Mouse (Mus musculus) inflammation-experienced regulatory T-cells, adult 6 months (primary cell): ENCODE data around the gene Agl. TPM values are rescaled to one million over a fixed set of nuclear protein-coding genes. Genes with fewer than 3 reads are reported as not detected.
A peak's percentile ranks its signal among the peaks of the same experiment; 100 is the strongest.

Experiments
- ATAC-seq: one replicate; pipeline ENCODE4 v1.8.0; 2017
- polyA plus RNA-seq, 3 experiments: library from polyadenylated mRNA; unstranded; fragments of 100-300 nt; shearing (Covaris generic); gene quantifications; one replicate each; pipeline ENCODE4 v1.2.1; 2017

The Agl gene
- polyA plus RNA-seq: 1 to 10 TPM; 1.8 to 3.1 (median 1.8) TPM

DNA sequence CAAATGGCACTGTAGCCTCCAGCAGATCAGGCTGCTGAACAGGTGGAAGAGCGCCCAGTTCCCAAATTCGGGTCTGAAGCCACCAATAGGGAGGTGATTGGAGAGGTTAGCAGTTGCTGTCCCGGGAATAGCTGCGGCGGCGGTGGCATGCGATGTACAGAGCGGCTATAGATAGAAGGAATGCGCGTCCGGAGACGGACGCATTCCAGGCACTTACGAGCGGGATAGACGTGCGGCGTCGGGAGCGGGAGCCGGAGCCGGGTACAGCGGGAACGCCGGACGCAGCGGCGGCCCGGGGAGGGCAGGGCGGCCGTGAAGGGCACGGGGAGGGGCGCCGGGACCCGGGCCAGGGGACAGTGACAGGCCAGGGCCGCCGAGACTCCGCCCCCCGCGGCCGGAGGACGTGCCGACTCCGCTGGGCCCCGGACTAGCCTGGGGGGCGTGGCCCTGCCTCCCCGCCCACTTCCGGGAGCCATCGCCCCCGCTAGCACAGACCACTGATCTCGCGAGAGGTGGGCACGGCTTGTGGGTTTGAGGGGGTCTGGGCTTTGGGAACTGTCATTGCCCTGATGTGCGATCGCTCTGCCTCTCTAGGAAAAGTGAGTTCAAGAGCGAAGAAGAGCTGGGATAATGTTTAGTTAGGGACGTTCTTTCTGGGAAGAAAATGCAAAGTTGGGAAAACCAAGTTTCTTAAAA, at the start of gene Agl:
TSS of gene Agl (minus strand) at position 356 of the 696 bp plus-strand sequence.
- ATAC-seq: peak; percentile 96

- ATAC-seq: no peak
Measured at GRCm38 (mm10) chr3:116857611-116858010, 49.6 kb upstream of the Agl start.

DNA sequence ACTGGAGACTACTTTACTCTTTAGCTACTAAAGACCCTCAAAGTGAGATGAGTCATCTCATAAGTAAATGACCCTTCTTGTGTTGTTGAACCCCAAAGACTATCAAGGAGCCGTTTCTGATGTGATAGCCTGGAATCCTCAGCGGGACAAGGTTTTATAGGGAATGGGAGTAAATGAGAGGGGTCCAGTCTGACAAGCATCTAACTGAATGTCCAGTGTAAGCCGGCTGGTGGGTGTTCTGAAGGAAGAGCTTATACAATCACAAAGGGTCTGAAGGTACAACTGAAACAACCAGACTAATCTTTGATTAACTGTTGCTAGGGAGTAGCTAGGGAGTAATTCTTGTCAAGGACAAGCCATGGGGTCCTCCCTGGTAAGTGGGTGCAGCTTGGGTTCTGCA, 44.5 kb upstream of the Agl start:
- no peak for ATAC-seq

DNA sequence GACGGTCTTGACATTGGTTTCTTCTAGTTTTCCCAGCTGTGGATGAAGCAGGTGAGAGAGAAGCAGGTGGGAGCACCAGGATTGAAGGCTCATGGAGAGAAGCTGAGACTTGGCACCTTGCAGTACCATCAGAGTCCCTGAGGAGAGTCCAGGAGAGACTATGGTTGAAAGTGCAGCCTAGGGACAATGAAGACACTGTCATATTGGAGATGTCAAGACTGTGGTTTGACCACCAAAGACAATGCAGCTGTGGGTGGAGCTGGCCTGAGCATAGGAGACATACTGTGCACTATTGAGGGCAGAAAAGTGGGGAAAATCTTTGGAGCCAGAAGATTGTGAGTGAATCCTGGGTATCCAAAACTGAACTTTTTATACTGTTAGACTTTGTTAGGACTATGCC, 42.4 kb upstream of the Agl start:
- no peak for ATAC-seq

DNA sequence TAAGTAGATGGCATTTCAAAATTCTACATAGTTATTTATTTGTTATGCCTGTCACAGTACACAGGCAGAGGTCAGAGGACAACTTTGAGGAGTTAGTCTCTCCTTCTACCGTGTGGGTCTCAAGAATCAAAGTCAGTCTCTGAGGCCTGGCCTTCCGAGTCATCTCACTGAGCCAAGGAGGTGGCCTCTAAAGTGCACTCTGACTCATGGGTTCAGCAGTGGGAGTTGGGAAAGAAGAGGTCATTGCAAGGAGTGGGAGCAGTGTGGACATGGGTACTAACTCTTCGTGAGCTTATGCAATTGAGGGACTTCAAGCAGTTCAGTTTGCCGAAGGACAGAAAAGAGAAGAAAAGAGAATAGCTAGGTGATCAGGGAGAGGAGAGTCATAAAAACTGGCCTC, 41.0 kb upstream of the Agl start:
- no peak for ATAC-seq

DNA sequence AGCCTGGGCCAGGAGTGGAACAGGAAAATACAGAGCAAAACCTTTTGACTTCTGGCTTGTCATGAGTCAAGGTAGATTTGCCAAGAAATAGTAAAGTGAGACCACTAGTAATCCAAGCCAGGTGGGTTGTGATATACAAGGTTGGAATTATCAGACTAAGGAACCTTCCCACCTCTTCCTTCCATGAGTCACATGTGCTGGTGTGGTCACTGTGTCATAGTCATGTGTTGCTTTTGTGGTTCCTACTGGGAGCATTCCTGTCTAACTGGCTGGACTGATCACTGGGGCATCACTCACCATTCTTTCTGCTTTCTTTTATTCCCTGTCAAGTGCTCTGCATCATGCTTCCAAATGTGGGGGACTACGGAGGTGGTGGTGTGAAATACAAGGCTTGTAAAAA, 40.1 kb upstream of the Agl start:
- ATAC-seq: no peak

DNA sequence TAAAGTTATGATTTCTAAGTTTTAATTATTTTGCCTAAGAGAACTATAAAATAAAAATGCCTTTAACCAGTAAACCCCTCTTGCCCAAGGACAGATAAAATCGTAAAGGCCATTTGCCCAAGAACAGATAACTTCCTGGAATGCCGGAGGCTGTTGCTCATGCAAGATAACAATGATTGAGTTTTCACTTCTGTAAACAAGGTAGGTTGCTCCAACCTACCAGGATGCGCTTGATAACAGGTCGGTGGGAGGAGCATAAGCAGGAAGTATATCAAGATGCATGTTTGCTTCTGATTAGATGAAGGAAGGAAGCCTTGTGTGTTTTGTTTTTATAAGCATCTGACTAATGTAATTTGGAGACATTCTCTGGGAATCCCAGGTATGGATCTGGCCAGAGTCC, 38.1 kb upstream of the Agl start:
- no peak for ATAC-seq

DNA sequence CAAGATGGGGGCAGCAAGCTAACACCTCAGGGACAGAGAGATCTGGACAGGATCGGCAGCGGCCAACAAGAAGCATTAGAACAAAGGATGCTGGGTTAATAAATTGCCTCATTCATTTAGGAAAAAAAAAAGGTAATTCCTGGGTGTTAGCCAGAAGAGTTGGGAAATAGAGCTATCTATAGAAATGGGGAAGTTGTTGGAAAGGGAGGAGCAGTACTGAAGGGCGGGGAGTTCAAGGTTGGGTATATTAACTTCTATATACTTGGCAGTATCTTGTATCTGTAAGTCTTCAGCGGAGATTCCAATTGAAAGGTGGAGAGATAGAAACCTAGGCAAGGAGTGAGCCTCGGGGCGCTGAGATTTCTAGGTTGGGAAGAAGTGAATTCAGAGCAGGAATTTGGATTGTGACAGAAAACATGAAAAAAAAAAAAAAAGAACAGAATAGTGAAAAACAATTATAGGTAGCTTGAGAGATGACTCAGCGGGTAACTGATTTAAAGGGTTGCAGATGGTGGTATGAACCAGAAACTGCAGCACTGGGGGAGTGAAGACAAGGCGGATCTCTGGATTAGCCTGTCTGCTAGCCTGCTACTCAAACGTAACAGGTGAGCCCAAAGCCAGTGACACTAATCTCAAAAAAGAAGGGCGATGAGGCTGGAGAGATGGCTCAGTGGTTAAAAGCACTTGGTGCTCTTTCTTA, 37.1 kb upstream of the Agl start:
- ATAC-seq: no peak

- no peak for ATAC-seq
Measured at GRCm38 (mm10) chr3:116841311-116841710, 33.3 kb upstream of the Agl start.

- ATAC-seq: no peak
Measured at GRCm38 (mm10) chr3:116836681-116837475, 28.9 kb upstream of the Agl start.

GRCm38 (mm10) chr3:116835770-116836680, 28.1 kb upstream of the Agl start:
- ATAC-seq: peak; percentile 96

DNA sequence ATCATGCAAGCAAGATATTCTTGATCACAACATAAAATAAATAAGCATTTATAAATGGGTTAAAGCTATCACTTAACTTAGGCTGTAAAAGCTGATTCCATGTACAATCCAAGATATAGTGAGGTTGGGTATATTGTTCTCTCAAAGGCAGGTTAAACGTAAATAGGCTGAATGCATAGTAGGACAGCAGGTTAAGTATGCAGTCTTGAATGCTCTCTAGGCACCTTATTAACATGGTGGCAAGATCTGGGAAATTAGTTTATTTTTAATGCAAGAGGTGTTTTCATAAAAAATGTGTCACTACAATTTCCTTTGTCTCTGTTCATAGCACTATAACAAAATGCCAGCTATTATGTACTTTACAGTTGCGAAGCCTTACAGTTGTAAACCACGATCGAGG, 27.4 kb upstream of the Agl start:
- ATAC-seq: no peak

- ATAC-seq: no peak
Measured at GRCm38 (mm10) chr3:116834241-116834640, 26.3 kb upstream of the Agl start.

GRCm38 (mm10) chr3:116833491-116833890, 25.5 kb upstream of the Agl start:
- no peak for ATAC-seq

GRCm38 (mm10) chr3:116832526-116833310, 24.8 kb upstream of the Agl start:
- ATAC-seq: no peak

GRCm38 (mm10) chr3:116831324-116831723, 23.4 kb upstream of the Agl start:
- ATAC-seq: no peak

DNA sequence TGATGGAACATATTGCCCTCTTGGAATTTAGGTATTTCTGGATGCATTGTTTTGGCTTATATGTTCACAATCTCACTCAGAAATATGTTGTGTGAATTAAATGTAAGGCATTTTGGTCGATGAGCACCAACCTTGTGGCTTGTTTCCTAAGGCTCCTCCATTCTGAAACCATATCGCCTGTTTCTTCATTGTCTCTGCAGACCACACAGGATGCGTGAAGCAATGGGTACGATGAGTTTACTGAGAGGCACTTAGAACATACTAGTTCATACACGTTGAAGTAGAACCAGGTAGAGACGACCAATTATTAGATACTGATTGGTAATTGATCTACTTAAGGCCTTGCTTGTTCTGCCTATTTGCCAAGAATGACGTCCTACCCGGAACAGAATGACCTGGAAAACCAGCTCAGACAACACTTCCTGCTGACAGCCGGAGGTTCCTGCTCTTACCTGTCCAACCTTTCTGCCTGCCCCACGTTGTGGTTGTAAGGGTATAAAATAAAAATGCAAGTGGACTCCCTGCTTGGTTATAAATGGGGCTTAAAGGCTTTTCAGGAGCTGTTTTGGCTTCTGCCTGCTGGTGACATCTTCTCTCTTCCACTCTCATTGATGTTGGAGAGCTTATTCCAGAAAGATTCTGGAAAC, 21.4 kb upstream of the Agl start:
- no peak for ATAC-seq

- no peak for ATAC-seq
Measured at GRCm38 (mm10) chr3:116826471-116827215, 18.7 kb upstream of the Agl start.

DNA sequence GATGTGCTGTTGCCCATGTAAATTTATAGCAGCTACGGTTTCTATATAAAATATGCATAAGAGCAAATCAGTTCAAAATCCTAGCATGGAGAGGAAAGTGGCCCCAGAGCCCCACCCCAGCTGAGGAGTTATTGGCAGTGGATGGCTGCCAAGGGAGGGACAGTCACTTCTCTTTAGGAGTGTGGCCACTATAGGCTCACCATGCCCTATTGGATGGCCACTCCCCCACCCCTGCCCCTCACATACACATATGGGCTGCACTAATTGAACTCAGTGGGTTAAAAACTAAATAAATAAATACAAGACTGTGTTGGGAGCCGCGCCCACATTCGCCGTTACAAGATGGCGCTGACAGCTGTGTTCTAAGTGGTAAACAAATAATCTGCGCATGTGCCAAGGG, 9.3 kb upstream of the Agl start:
- no peak for ATAC-seq

- ATAC-seq: no peak
Measured at GRCm38 (mm10) chr3:116816674-116817215, 8.8 kb upstream of the Agl start.
